Mouse (Mus musculus): ENCODE measurements around the gene Lck.

GRCm38 (mm10) chr4:129621283-129621841, 47.9 kb upstream of the Lck start:
- TF ChIP-seq CHD1 (IDR thresholded peaks at IDR 0.05; ENCODE audit: low read depth, low read length) (no peak), POLR2A (IDR thresholded peaks at IDR 0.05; ENCODE audit: low read depth, low read length) (peak; percentile 67), E2F4 (IDR thresholded peaks at IDR 0.05; ENCODE audit: insufficient replicate concordance, low read depth, low read length) (no peak), RAD21 (IDR thresholded peaks at IDR 0.05; ENCODE audit: low read depth, low read length) (no peak)
